Mouse (Mus musculus) telencephalon, adult 2 months (tissue): ENCODE results near the gene Nmrk1.
A peak's percentile ranks its signal among the peaks of the same experiment; 100 is the strongest.

Experiments
- DNase-seq: peaks from one replicate; pipeline ENCODE4 v3.0.0-alpha.2; 2011; ENCODE audit warnings: low read depth, low spot score

Nmrk1 gene

DNA sequence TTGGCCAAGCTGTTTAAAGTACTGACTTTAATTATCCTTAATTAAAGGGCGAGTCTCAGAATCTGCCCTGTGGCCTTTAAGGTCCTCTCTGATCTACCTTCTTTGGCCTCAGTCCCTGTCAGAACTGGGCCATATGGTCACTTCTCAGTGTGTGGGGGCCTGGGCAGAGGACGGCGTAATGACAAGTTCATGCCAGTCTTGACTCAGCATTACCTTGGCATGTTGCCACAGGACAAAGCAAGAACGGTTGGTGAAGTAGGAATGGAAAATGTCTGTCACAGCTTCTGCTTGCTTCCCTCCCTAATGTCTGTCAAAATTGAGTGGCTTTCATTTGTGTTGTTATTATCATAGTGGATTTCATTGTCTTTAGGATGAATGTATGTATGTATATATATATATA lies 20.8 kb downstream of the Nmrk1 start:
- DNase-seq, result no peak

GRCm38 (mm10) chr19:18653058-18653457 lies 21.3 kb downstream of the Nmrk1 start:
- no peak for DNase-seq

GRCm38 (mm10) chr19:18654330-18654729 lies 22.6 kb downstream of the Nmrk1 start:
- no peak for DNase-seq

DNA sequence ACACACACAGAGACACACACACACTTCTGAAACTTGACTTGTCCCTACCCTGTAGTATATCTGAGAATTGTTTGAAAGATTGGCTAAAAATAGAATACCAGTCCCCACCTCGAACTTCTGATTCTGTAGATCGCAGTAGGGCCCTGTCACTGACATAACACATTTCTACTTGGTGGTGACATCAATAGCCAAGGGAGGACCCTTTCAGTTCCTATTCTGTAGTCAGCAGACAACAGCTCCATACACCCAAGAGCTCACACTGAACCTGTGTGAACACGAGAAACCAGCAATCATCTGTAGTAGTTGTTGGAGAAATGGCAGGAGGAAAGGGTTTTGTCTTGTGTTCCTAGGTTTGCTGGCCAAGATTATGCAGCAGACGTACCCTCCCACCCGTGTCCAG lies 23.2 kb downstream of the Nmrk1 start:
- no peak for DNase-seq

DNA sequence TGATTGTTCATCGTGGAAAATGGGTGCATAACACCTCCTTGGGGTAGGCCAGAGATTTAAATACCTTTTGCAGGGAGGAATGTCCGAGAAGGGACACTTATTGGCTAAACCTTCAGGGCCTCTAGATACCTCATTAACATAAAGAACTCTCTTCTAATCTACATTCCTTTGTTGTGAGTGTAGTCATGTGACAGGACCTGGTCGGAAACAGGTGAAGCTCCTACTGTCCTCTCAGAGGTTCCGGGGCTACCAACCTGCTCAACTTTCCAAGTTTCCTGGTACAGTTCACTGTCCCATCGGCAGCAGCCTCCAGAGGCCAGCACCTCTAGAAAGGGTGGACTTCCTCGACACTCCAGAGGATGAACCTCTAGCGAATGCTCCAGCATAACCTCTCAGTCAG lies 24.2 kb downstream of the Nmrk1 start:
- DNase-seq, result no peak

DNA sequence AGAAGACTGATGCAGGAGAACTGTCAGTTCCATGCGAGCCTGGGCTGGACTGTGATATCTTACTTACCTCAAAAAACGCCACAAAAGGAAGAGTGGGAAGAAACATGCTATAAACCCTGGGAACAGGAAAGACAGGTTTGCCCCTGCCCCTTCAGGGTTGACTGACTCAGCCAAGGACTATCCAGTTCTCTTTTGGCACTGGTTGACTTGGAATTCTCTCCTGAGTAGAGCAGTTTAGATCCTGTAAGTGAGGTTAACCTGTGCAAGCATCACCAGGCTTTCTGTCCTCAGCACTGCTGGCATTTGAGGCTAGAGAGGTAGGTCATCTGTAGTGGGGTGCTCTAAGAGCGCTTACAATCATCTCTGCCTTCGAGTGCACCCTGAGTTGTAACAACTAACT lies 26.7 kb downstream of the Nmrk1 start:
- no peak for DNase-seq

GRCm38 (mm10) chr19:18659349-18659748 lies 27.6 kb downstream of the Nmrk1 start:
- DNase-seq, result no peak

DNA sequence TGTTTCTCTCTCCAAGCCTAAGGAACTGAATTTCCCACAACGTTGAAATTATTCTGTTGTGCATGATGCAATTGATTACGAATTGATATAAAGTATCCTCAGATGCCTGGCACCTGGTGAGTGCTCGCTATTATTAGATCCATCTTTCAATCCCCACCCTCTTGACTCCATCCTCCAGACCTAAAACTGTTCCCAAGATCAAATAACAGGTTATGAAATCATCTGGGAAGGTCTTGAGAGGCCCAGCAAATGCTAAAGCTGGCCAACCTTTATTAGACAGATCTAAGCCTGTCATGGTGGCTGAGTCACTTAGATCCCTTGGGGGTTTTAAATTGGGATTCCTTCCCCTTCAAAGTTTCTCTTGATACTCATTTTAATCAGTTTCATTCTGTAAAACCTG lies 28.7 kb downstream of the Nmrk1 start:
- DNase-seq, result no peak

DNA sequence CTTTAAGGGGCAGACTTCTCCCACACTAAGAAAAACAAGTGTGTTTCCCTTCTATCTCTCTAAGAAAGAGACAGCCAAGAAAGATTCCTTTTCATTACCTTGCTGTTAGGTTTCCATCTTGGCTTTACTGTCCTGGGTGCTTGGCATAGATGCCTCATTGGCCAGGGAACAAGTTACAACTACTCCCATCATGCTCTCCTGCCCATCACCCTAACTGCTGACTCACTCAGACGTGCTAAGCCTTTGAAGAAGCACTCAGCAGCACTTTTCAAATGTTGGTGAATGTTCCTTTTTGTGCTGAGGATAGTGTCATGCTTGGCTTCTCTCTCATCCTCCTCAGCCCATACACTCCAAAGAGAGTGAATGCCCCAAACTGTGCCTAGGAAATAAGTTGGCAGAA lies 29.9 kb downstream of the Nmrk1 start:
- no peak for DNase-seq

- no peak for DNase-seq
These were observed 32.2 kb downstream of the Nmrk1 start for GRCm38 (mm10) chr19:18663904-18664303.

DNA sequence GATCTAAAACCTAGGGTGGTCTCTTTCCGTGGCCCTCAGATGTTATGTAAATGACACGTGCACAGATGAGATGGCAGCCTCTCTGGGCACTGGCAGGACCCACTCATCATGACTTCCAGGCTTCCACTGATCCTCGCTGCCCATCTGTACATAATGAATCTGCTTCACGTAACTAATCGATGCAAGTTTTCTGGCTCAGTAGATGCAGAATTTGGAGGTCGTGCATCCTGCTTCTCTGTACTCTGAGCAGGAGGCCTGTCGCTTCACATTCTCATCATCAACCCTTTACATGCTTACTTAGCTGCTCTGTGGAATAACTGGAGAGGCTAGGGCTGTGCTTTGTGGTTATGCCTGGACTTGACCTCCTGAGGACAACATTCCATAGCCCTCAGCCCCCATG lies 35.2 kb downstream of the Nmrk1 start:
- DNase-seq, result no peak

- no peak for DNase-seq
These were observed 37.8 kb downstream of the Nmrk1 start for GRCm38 (mm10) chr19:18669551-18669950.

DNA sequence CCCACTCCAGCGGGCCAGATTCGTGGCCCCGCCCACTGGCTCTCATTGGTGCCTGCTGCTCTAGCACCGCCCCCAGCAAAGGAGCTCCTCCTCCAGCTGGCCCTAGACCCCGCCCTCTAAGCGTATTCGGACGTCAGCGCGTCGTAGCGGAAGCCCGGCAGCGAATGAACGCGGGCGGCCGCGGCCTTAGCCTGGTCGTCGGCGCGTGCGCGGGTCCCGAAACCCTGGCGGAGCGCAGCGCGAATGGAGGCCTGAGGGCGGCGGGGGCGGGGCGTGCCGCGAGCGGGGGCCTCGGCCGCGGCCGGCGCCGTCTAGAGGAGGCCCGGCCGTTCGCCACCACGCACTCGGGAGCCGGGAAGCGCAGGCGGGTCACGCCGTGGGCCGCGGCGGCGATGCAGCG lies 38.9 kb downstream of the Nmrk1 start, which contains the start of gene Carnmt1:
TSS of gene Carnmt1 (plus strand) at position 157 of the 400 bp plus-strand sequence.
- DNase-seq, result peak; percentile 95

DNA sequence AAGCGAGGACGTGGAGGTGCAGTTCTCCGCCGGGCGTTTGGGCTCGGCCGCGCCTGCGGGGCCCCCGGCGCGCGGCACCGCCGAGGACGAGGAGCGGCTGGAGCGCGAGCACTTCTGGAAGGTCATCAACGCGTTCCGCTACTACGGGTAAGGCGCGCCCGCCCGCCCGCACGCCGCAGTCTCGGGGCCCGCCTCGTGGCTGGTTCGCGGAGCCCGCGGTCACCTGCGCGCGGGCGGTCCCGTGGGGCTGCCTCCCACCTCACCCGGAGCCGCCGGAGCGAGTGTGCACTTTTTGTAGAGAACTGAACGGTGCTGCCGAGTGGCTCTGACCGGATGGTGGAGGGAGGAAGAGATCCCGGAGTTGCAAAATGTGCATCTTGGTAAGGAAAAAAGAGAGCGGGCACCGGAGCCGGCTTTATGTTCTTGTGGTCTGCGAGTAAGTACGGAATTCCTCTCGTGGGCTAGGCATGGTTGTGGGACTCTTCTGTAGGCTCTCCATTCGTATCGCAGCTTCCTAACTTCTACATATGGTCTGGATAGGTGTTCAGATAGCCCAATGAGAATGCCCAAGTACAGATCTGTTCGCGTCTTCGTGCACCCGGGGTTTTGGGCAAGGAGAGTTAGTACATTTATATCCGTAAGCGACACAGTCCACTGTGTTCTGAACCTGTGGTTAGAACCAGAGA lies 39.4 kb downstream of the Nmrk1 start:
- DNase-seq, result peak; percentile 9

DNA sequence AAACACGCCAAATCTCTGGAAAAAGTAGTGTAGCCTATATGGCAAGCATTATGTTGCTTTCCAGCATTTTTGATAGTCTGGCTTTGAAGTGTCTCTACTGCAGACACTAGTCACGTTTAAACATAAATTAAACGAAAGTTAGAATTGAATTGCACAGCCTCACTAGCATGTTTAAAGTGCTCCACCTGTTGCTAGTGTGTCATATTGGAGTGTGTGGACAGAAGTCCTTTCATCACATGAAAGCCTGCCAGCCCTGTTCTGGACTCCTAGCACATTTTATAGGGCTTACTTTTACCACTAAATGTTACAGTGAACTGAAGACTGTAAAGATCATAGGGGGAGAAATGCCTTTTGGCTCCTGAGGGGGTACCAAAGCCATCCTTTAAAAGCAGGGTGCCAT lies 40.7 kb downstream of the Nmrk1 start:
- DNase-seq, result no peak

DNA sequence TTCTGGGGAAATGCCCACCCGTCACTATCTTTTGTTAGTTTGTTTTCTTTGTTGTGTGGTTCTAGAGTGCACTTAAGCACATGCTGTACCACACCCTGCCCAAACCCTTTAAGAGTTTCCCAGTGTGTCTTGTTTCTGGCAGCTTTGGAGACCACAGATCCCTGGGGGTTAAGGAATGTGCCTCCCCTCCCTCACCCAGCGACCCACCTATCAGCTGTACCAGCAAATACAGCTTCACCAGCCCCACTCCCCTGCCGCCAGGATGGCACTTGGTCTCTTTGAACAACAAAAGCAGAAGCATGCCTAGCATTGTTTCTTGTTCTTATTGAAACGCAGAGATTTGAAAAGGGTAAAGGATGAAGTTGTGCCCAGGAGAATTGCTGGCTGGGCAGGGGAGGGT lies 41.4 kb downstream of the Nmrk1 start:
- no peak for DNase-seq

- DNase-seq, result no peak
These were observed 50.4 kb downstream of the Nmrk1 start for GRCm38 (mm10) chr19:18682142-18682541.

- DNase-seq, result no peak
These were observed 55.8 kb downstream of the Nmrk1 start for GRCm38 (mm10) chr19:18687556-18687955.

GRCm38 (mm10) chr19:18692176-18692575 lies 60.4 kb downstream of the Nmrk1 start:
- no peak for DNase-seq

DNA sequence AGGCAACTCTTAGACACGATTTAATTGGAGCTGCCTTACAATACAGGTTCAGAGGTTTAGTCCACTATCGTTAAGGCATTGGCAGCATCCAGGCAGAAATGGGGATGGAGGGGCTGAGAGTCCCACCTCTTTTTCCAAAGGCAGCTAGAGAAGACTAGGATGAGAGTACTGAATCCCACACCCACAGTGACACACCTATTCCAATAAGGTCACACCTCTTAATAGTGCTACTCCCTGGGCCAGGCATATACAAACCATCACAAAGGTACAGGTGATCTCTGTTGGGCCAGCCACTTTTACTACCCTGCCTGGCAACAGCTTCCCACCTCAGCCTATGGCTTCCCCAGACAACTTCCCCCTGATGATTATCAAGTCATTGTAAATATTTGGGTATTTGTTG lies 61.0 kb downstream of the Nmrk1 start:
- no peak for DNase-seq

DNA sequence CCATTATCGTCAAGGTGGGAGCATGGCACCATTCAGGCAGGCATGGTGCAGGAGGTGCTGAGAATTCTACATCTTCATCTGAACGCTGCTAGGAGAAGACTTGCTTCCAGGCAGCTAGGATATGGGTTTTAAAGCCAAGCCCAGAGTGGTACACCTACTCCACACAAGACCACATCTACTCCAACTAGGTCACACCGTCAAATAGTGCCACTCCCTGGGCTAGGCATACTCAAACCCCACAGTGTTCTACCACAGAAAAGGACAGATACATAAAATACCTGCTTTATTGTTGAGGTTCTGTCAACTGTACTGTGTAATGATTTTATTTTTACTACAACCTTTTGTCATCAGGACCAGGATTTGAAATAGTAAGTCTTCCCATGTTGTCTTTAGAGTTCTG lies 63.4 kb downstream of the Nmrk1 start:
- no peak for DNase-seq

DNA sequence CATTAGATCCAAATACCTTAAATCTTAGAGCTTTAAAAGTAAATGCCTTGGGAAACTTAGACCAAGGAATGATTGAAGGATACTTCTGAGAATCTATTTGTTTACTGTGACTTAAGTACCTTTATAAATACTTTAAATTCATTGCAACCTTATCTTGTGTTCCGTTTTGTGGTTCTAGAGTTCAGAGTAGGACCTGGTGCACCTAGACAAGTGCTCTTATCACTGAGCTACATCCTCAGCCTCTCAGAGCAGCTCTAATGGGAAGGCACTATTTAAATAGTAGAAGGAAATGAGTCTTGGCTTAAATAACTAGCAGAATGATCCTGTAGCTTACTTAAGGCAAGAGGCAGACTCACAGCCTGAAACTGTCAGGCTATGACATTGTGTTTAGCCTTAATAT lies 63.8 kb downstream of the Nmrk1 start:
- DNase-seq, result no peak
